Mouse (Mus musculus) hematopoietic stem cell, adult 5-6 weeks (primary cell): ENCODE measurements around the gene Zfp651. TPM values are rescaled to one million over a fixed set of nuclear protein-coding genes. Genes with fewer than 3 reads are reported as not detected.
A peak's percentile ranks its signal among the peaks of the same experiment; 100 is the strongest.

Experiments
- ATAC-seq, 2 experiments: fragments of 125-278 bp in 1 of 2; replicated peaks in 1 of 2; 2 replicates each; pipeline ENCODE4 v1.8.0; 2016 to 2017; ENCODE audit warnings: inconsistent platforms in 2 of 2, mild to moderate bottlenecking in 2 of 2, moderate number of reproducible peaks in 2 of 2, low read depth in 1 of 2, moderate TSS enrichment in 1 of 2; ENCODE audit not compliant: low FRiP score in 2 of 2, poor library complexity in 2 of 2, severe bottlenecking in 2 of 2, insufficient read depth in 1 of 2, low TSS enrichment in 1 of 2
- total RNA-seq: library from RNA; stranded (forward); fragments of 172-1452, 232-1000 nt; gene quantifications from 2 replicates; pipeline ENCODE4 v1.2.3, GENCODE M21; 2017

Zfp651 gene
- total RNA-seq: 2.8 and 3.0 TPM in 2 replicates

DNA sequence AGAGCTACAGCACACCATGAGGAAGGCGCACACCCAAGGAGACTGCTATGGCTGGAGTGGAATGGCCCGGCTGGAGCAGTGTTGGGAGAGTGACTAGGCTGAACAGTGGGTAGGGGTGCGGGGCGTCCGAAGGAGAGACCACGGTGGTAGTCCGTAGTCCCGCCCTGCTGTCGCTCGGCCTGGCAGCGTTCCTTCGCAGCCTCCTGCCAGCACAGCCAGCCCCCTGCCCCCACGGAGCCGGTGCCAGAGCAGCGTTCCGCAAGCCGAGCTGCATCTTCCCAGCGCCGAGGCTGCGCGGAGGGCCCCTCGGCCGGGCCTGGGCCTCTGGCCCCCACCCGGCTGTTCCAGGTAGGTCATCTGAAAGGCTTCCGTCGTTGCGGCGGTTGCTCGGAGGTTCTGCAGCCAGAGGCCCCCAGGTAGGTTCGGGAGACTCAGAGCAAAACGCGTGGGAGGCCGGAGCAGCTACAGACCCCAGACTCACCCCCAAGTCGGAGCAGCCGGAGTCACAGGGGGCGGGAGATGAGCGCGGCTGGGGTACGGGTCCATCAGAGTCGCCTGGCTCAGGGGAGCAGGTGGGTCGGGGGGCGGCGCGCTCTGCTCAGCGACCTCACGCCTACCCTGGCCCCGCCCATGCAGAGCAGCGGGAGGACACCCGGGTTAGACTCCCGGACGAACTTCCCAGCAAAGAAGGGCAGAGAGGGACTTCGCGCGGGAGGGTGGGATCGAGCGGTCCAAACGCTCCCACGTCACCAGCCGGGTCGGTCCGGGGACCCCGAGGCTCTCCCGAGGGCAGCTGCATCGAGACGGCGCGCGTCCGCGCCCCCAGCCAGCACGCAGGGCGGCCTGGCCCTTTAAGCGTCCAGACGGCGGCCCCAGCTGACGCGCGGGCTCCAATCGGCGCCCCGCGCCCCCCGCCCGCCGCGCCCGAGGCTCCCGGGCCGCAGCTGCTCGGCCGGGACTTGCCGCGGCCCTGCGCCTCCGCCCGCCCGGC, at the start of gene Zfp651:
Gene Zfp651 (plus strand): TSS at position 240 of the 991 bp plus-strand sequence.
- ATAC-seq: peak in 1 of 2 experiments; percentile 4; a peak in 1 of 4 replicates

DNA sequence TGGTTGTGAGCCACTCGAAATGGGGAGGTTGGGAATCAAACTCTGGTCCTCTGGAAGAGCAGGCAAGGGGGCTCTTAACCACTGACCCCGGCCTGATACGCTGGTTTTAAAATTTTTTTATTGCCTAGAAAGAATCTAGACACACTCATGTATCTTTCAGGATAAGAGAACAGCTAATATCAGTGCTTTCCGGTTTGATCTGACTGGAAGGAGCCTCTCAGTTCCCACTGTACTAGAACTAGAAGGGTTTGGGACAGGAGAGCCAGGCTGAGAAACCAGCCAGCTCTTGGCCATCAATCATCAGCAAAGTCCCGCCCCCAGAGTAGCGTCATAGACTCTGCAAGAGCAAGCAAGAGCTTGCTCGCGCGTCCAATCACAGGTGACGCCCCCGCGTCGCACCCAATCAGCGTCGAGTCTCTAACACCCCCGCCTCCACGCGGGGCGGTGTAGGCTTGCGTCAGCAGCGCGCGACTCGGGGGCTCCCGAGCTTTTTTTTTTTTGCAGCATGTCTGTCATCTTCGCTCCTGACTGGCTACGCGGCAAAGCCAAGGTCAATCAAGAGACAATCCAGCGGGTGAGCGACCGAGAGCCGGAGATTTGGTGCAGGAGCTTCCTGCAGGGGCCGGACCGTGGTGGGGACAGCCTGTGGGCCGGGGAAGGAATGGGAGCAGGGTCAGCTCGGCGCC, 49.1 kb upstream of the Zfp651 start, which contains the start of gene Ss18l2:
Gene Ss18l2 (plus strand): TSS at position 432 of the 686 bp plus-strand sequence.
- ATAC-seq: peak; percentile 92 to 95

DNA sequence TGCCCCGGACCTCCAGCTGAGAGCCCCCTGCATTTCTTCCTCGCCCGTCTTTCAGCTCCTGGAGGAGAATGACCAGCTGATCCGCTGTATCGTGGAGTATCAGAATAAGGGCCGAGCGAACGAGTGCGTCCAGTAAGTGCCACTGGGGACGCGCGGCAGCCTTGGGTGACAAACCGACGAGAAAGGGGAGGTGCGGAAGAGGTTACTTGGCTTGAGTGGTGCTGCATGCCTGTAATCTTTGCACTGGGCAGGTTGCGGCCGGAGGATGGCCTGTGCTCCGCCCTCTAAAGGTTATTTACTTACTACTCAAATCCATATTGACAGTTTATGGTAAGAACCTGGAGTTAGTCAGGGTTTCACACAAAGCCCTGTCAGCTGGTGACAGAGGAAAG, 48.5 kb upstream of the Zfp651 start:
- peak; percentile 22 to 37; a peak in 3 of 4 replicates for ATAC-seq

DNA sequence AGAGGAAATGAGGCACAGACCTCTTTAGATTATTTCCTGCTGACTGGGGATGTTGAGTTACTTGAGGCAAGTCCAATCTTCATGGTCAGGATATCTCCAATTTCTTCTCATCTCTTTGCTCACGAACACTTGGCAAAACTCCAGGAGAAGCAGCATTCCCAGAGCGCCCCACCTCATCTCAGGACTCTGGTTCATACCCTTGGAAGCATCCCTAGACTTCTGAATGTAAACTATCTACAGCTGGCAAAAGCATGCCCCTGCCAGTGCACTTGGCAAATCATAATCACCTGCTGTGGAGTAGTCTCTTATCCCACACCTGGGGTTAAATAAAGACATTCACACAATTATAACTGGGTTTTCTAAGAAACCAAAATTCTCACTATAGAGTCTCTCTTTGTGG, 42.1 kb upstream of the Zfp651 start:
- no peak for ATAC-seq

DNA sequence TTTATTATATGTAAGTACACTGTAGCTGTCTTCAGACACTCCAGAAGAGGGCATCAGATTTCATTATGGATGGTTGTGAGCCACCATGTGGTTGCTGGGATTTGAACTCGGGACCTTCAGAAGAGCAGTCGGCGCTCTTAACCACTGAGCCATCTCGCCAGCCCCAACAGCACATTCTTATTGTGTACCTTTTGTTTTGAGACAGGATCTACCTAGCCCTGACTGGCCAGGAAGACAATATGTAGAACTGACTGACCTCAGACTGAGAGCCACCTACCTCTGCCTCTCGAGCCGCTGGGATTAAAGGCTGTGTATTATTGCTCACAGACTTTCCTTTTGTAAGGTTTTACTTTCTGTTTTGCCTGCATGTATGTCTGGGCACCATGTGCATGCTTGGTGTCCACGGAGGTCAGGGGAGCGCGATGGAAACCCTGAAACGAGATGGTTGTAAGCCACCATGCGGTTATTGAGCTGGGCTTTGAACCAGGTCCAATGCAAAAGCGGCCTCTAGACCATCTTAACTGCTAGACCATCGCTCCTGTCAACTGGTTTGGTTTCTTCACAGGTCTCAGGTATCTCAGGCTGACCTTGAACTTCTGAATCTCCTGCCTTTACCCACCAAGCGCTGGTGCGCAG, 40.9 kb upstream of the Zfp651 start:
- ATAC-seq: 0 out of 4 replicates have a peak, but pooled peaks have one; percentile 1 to 16

DNA sequence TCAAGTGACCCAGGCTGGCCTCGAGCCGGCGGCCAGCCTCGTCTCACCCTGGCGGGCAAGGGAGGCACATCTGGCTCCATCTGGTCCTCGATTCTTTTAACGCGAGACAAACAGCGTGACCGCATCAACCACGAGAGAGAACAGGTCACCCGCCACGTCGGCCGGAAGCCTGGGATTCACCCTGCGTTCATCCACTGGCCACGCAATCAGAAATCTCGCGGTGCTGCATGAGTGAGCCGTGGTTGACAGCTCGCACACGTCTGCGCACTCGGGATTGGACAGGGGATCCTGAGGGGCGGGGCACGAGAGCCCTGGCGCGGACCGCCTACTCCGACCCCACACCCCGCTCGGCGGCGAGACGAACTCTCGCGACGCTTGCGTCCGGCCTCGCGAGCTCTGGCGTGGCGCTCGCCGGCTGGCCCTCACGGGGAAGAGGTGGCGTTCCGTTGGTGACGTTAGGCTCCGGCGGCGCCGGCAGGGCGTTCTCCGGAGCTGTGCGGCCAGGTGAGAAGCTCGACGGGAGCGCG, 40.3 kb upstream of the Zfp651 start, which contains the start of gene Nktr:
Gene Nktr (plus strand): TSS at position 378 of the 527 bp plus-strand sequence.
- peak; percentile 98 for ATAC-seq

DNA sequence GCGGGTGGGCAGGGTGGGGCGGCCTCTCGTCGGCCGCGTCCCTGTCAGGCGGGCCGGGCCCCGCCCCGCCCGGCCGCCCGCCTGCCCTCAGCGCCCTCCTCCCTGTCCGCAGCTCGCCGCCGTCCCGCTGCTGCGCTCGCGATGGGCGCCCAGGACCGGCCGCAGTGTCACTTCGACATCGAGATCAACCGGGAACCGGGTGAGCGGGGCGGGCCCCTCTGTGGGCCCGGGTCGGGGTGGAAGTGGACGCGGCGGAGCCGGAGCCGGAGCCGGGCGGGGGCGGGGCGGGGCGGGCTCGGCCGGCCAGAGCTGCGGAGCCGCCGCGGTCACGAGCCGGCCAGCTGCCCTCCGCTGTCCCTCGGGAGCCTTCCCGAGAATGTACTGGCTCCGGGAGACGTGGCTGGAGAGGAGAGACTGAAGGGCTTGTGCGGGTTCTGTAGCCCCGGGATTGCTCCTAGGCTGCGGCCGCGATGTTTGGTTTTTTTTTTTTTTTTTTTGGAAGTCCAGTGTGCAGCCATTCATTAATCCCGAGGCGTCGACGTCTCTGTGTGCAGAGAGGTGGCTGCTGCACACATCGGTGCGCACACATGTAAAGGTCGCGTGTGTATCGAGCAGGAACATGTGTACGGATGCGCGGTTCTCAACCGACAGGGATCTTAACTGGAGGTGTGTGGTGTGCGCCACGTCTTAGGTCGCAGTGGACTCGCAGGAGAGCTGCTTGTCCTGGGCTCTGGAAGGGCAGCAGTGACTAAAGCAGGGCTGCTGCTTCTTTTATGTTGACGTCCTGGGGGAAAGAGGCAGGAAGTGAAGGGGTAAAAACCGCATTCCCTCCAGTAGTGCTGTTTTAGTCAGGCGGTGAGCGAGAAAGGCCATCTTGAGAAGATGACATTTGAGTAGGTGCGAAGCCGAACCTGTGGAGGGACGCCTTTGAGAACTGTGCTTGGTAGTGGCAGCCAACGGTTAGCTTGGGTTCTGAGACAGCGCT, 39.5 kb upstream of the Zfp651 start:
- peak in 1 of 2 experiments; percentile 24; a peak in 2 of 4 replicates for ATAC-seq

DNA sequence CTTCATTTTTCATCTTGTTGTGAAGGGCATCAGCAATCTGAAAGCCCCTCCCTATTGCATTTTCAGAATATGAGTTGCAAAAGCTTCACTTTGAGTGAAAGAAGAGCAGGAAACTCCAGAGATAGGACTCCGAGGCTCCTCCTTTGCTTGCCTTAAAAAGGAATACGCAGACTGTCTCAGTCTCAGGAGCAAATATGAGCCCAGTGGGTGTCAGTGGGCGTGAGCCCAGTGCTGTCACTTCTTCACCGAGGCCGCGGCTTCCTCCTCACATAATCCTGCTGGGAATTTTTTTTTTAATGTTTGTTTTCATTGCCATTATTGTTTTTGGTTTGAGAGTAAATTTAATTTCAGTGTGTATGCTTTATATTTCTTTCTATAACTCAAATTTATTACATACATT, 18.6 kb upstream of the Zfp651 start:
- no peak for ATAC-seq

DNA sequence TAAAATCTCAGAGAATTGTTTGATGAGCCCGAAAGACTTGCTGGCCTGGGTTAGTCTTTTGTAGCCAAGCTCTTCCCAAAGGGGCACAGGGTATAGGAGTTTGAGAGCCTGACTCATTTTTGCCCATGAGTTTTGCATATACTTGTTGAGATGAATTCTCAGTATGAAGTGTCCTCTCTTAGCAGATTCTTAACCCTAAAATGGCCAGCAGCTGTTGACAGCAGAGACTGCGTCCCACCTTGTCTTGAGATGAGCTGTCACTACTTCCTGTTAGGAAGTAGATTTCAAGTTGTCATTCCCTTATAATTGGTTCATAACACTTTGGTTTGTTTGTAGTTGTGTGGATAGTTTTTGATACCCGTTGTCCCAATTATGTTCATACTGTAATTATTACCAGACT, 18.0 kb upstream of the Zfp651 start:
- no peak for ATAC-seq

DNA sequence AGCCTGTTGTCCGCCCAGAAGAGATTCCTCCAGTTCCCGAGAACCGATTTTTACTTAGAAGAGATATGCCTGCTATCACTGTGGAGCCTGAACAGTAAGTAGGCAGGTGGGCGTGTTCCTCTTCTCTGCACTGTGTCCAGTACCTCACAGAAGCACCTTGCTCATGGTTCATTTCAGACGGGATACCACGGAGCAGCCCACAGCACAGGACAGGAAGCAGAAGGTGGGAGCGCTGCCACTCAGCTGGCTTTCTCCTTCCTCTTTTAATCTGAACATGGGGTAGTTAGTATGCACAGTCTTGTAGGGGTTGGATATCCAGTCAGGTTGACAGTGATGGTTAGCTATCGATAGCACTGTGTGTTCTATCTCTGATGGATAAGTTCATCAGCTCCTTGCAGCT, 15.1 kb upstream of the Zfp651 start:
- ATAC-seq: peak; percentile 82 to 90

DNA sequence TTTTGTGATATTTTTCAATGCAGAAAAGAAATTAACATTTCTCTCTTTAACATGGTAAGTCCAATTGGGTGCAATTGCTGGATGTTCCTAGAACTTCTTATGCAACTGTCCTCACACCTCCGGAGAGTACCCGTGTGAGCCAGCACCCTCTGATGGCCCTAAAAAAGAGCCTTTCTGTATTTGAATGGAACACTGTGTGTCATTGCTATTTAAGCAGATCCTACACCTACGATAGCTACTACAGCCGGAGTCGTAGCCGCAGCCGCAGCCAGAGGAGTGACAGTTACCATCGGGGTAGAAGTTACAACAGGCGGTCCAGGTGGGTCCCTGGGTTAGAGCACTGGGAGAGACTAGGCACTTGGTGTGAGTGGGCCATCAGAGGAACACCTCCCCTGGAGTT, 6.4 kb upstream of the Zfp651 start:
- ATAC-seq: no peak

DNA sequence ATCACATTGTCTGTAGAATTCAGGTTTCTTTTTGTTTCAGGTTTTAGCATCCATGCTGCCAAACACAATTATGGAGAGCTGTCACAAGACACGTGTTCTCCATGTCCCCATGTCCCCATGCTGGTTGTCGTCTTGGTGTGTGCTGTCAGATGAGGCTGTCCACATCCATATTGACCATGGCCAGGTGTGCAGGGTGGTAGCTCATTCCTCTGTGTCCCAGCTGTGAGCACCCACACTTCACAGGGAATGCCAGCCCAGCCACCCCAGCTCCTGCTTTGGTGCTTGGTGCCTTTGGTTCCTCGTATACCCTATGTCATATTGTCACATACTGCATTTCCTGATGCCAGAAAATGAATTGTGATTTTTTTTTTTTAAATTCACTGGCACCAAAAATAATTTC, 4.5 kb upstream of the Zfp651 start:
- ATAC-seq: no peak

DNA sequence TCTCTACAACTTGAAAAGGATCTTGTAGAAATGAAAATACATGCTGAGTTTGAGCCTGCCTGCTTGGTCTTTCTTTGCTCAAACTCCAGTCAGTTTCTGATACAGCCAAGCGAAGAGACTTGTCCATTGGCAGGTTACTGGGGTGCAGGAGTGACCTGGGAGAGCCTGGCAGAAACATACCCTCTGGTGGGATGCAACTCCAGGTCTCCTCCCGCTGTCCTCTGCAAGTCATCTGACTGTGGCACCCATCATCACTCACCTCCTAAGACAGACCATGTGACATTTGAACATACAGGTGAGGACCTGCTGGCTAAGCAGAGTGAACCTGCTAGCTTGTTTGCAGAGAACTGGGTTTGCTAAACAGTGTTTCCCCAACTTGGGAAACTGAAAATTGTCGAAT, 2.3 kb upstream of the Zfp651 start:
- ATAC-seq: no peak

DNA sequence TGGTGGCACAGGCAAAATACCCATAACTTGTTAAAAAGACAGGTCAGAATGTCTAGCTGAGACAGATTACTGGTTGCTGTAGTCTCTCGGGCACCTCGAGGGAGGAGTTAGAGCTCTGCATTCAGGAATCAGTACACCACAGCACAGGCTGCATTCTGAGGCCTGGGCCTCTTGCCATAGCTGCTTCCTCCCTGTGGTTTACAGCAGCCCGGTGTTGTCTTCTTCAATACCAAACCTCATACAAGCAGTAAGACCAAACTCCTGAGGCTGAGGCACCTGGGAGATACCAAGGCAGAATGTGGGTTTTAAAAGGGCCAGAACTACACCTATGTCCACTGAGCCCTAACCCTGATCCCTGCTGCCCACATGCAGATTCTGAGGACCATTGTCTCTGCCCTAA, 1.7 kb upstream of the Zfp651 start:
- peak; percentile 62 to 72 for ATAC-seq

DNA sequence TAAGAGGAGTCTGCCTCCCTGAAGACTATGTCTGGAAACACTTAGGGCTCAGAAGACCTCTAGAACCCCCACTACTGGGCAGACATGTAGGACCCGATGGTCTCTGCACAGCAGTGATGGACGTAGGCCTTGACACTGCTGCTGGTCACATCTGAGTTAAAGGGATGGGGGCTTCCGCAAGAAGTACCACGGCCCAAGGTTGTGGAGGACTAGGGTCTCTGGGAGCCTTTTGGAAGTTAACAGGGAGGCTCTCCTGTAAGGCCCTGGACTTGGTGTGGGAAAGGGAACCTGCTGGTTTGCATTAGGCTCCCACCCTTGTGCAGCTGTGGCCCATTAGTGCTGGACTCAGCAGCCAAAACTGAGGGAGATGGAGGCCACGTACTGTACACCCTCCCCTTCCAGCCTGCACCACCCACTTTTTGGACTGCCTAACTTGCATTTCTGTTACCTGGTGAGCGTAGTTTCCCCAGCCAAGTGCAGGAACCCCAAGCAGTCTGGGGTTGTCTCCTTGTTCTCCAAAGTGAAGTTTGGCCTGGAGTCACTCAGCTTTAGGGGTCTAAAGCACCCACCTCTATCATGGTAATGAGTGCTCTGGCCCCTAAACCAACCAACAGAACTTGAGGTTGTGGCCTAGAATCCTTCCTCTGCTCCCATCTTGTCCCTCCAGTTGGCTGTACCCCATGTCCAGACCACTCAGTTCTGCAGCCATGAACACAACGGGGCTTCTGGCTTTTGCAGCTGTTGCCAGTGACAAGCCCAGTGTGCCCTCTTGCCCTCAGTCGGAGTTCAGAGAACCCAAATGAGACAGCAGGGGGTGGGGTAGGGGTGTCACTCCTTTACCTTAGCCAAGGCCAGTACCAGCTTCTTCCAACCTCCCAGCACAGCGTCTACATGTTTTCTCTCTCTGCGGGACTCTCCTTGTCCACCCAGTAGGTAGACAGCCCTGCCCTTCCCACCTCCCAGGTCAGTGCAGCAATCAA, 1.0 kb upstream of the Zfp651 start:
- ATAC-seq: no peak
